Mouse (Mus musculus) brain, embryonic 14.5 days (tissue): ENCODE measurements at regions not wholly inside any gene's neighbourhood (a gene's known extent, or its start where the extent isn't known, plus 50 kb on each side); places are given as distances from the start of the nearest gene placed in this dataset.

ENCODE experiments used
- CTCF ChIP-seq: fragments of 200-500 bp; IDR thresholded peaks from 2 replicates; pipeline ENCODE4 v1.5.1; 2012; ENCODE audit warnings: inconsistent platforms, mild to moderate bottlenecking, moderate library complexity, borderline replicate concordance; ENCODE audit not compliant: insufficient read depth, insufficient read length; ENCODE audit errors: extremely low read depth
- POLR2A ChIP-seq: fragments of 200-500 bp; IDR thresholded peaks from 2 replicates; pipeline ENCODE4 v1.6.1; 2012; ENCODE audit warnings: mild to moderate bottlenecking, inconsistent platforms, borderline replicate concordance; ENCODE audit not compliant: poor library complexity, insufficient read depth, insufficient read length, severe bottlenecking; ENCODE audit errors: extremely low read depth

DNA sequence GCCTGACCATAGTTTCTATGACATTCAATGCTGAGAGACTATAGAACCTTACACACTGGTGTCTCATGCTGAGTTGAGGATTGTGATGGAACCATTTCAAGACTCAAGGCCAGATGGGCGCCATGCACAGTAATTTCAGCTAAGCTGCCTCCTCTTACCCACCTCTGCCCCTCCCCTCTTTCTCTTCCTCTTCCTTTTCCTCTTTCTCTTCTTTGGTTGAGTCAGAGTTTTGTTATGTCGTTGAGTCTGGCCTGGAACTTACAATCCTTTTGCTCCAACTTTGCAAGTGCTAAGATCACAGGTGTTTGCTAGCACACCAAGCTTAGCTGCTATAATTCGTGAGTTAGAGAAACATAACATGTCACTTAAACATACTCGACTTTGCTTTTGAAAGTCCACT lies 323.2 kb upstream of the Gm5148 start:
- TF ChIP-seq CTCF (no peak), POLR2A (no peak)
